Mouse (Mus musculus): ENCODE measurements around the gene Foxd3. TPM values are rescaled to one million over a fixed set of nuclear protein-coding genes. Genes with fewer than 3 reads are reported as not detected.

Foxd3 gene
- polyA plus RNA-seq, 1 experiment from 2014 or later: 3.7 TPM

- peak overlapping the region; percentile 28 for H3K4me3 ChIP-seq
- H3K4me2 ChIP-seq: peak overlapping the region; percentile 44
- no peaks in the 10 kb centered on the region for H3K36me3 ChIP-seq
- H3K27me3 ChIP-seq: peaks cover 97% of the 10 kb centered on the region
- no peaks in the 10 kb centered on the region for H3K9me3 ChIP-seq
- H3K4me1 ChIP-seq (replicated peaks): peaks cover 40% of the 10 kb centered on the region
- peak overlapping the region; percentile 59; the same call in 1 of the 2 replicates for H3K27ac ChIP-seq (replicated peaks)
- WGBS: 1% methylated on average over 28 of the region's 28 CpGs
- peak overlapping the region; percentile 63 for H3K9ac ChIP-seq
- ATAC-seq (ENCODE audit: low read depth): no peak
These were observed 3.4 kb downstream of the Foxd3 start for GRCm38 (mm10) chr4:99659361-99660072.

- Histone ChIP-seq H3K9ac (peak overlapping the region; percentile 63), H3K27ac (replicated peaks) (peak overlapping the region; percentile 59), H3K9me3 (no peaks in the 10 kb centered on the region), H3K4me3 (peak overlapping the region; percentile 28), H3K4me1 (replicated peaks) (peaks cover 40% of the 10 kb centered on the region), H3K4me2 (peak overlapping the region; percentile 44), H3K27me3 (peaks cover 97% of the 10 kb centered on the region), H3K36me3 (no peaks in the 10 kb centered on the region)
- ATAC-seq (ENCODE audit: low read depth): no peak
- WGBS: under 1% methylated on average over 20 of the region's 20 CpGs
These were observed 4.0 kb downstream of the Foxd3 start for GRCm38 (mm10) chr4:99660073-99660611.

GRCm38 (mm10) chr4:99660981-99661380 is 4.9 kb downstream of the Foxd3 start:
- Histone ChIP-seq H3K9me3 (no peaks in the 10 kb centered on the region), H3K4me3 (no peak overlapping the region), H3K4me1 (replicated peaks) (peaks cover 36% of the 10 kb centered on the region), H3K36me3 (no peaks in the 10 kb centered on the region), H3K27me3 (peaks cover 97% of the 10 kb centered on the region), H3K27ac (replicated peaks) (peak overlapping the region; percentile 59; the same call in 1 of the 2 replicates), H3K9ac (no peak overlapping the region), H3K4me2 (peak overlapping the region; percentile 44)
- WGBS: under 1% methylated on average over 11 of the region's 11 CpGs
- no peak for ATAC-seq (ENCODE audit: low read depth)

GRCm38 (mm10) chr4:99661956-99662355 is 5.9 kb downstream of the Foxd3 start:
- Histone ChIP-seq H3K27me3 (peaks cover 91% of the 10 kb centered on the region), H3K9ac (no peak overlapping the region), H3K9me3 (no peaks in the 10 kb centered on the region), H3K4me3 (no peak overlapping the region), H3K4me2 (no peak overlapping the region), H3K36me3 (no peaks in the 10 kb centered on the region), H3K27ac (replicated peaks) (no peak overlapping the region), H3K4me1 (replicated peaks) (peaks cover 28% of the 10 kb centered on the region)
- WGBS: 3% methylated on average over 12 of the region's 12 CpGs
- no peak for ATAC-seq (ENCODE audit: low read depth)

GRCm38 (mm10) chr4:99662431-99662830 is 6.3 kb downstream of the Foxd3 start:
- 8% methylated on average over 9 of the region's 9 CpGs for WGBS
- H3K27me3 ChIP-seq: peaks cover 91% of the 10 kb centered on the region
- H3K36me3 ChIP-seq: no peaks in the 10 kb centered on the region
- no peak overlapping the region for H3K4me3 ChIP-seq
- H3K9ac ChIP-seq: no peak overlapping the region
- no peak overlapping the region for H3K27ac ChIP-seq (replicated peaks)
- no peaks in the 10 kb centered on the region for H3K9me3 ChIP-seq
- ATAC-seq (ENCODE audit: low read depth): no peak
- peaks cover 23% of the 10 kb centered on the region for H3K4me1 ChIP-seq (replicated peaks)
- no peak overlapping the region for H3K4me2 ChIP-seq

GRCm38 (mm10) chr4:99662841-99663567 is 6.9 kb downstream of the Foxd3 start:
- Histone ChIP-seq H3K27ac (replicated peaks) (no peak overlapping the region), H3K9me3 (no peaks in the 10 kb centered on the region), H3K9ac (no peak overlapping the region), H3K36me3 (no peaks in the 10 kb centered on the region), H3K27me3 (peaks cover 90% of the 10 kb centered on the region), H3K4me3 (no peak overlapping the region), H3K4me1 (replicated peaks) (peaks cover 18% of the 10 kb centered on the region), H3K4me2 (no peak overlapping the region)
- WGBS: 3% methylated on average over 34 of the region's 34 CpGs
- ATAC-seq (ENCODE audit: low read depth): no peak

- Histone ChIP-seq H3K27me3 (peaks cover 91% of the 10 kb centered on the region), H3K4me2 (no peak overlapping the region), H3K9ac (no peak overlapping the region), H3K27ac (replicated peaks) (no peak overlapping the region), H3K4me1 (replicated peaks) (peaks cover 17% of the 10 kb centered on the region), H3K9me3 (no peaks in the 10 kb centered on the region), H3K36me3 (no peaks in the 10 kb centered on the region), H3K4me3 (no peak overlapping the region)
- WGBS: 13% methylated on average over 8 of the region's 8 CpGs
- no peak for ATAC-seq (ENCODE audit: low read depth)
These were observed 7.6 kb downstream of the Foxd3 start for GRCm38 (mm10) chr4:99663710-99664109.

GRCm38 (mm10) chr4:99670203-99670851 is 14.2 kb downstream of the Foxd3 start:
- Histone ChIP-seq H3K27ac (replicated peaks) (no peak overlapping the region), H3K4me1 (replicated peaks) (no peaks in the 10 kb centered on the region), H3K9ac (no peak overlapping the region), H3K36me3 (no peaks in the 10 kb centered on the region), H3K4me2 (no peak overlapping the region), H3K9me3 (no peaks in the 10 kb centered on the region), H3K27me3 (peaks cover 25% of the 10 kb centered on the region), H3K4me3 (no peak overlapping the region)
- 93% methylated on average over 7 of the region's 7 CpGs for WGBS
- no peak for ATAC-seq (ENCODE audit: low read depth)

- Histone ChIP-seq H3K27me3 (no peaks in the 10 kb centered on the region), H3K4me3 (no peak overlapping the region), H3K36me3 (no peaks in the 10 kb centered on the region), H3K4me2 (no peak overlapping the region), H3K27ac (replicated peaks) (no peak overlapping the region), H3K9ac (no peak overlapping the region), H3K9me3 (no peaks in the 10 kb centered on the region), H3K4me1 (replicated peaks) (no peaks in the 10 kb centered on the region)
- ATAC-seq (ENCODE audit: low read depth): no peak
These were observed 19.1 kb downstream of the Foxd3 start for GRCm38 (mm10) chr4:99675191-99675590.

GRCm38 (mm10) chr4:99683941-99684340 is 27.8 kb downstream of the Foxd3 start:
- no peak overlapping the region for H3K9ac ChIP-seq
- H3K4me3 ChIP-seq: no peak overlapping the region
- no peaks in the 10 kb centered on the region for H3K36me3 ChIP-seq
- H3K27ac ChIP-seq (replicated peaks): no peak overlapping the region
- no peaks in the 10 kb centered on the region for H3K9me3 ChIP-seq
- 87% methylated on average over 6 of the region's 6 CpGs for WGBS
- H3K4me1 ChIP-seq (replicated peaks): no peaks in the 10 kb centered on the region
- no peaks in the 10 kb centered on the region for H3K27me3 ChIP-seq
- ATAC-seq (ENCODE audit: low read depth): no peak
- no peak overlapping the region for H3K4me2 ChIP-seq

GRCm38 (mm10) chr4:99686308-99686707 is 30.2 kb downstream of the Foxd3 start:
- WGBS: 61% methylated on average over 5 of the region's 5 CpGs
- ATAC-seq (ENCODE audit: low read depth): no peak
- Histone ChIP-seq H3K27me3 (no peaks in the 10 kb centered on the region), H3K9me3 (no peaks in the 10 kb centered on the region), H3K27ac (replicated peaks) (no peak overlapping the region), H3K4me1 (replicated peaks) (no peaks in the 10 kb centered on the region), H3K4me3 (no peak overlapping the region), H3K4me2 (no peak overlapping the region), H3K36me3 (no peaks in the 10 kb centered on the region), H3K9ac (no peak overlapping the region)
